Mouse (Mus musculus): ENCODE measurements at regions not wholly inside any gene's neighbourhood (a gene's known extent, or its start where the extent isn't known, plus 50 kb on each side); places are given as distances from the start of the nearest gene placed in this dataset.

GRCm38 (mm10) chr7:123848644-123849043, 134.0 kb upstream of the Hs3st4 start:
- TF ChIP-seq CTCF (IDR thresholded peaks at IDR 0.05; ENCODE audit: low read depth) (no peak), EP300 (IDR thresholded peaks at IDR 0.05; ENCODE audit: low read depth) (no peak)

Measured in heart, postnatal 0 days (tissue).